Mouse (Mus musculus) CH12.LX (cell line): ENCODE measurements around the gene Hist1h2bn.

ENCODE experiments used
- CTCF ChIP-seq, 2 experiments: IDR thresholded peaks in 1 of 2; conservative IDR thresholded peaks in 1 of 2; 2 replicates each; pipeline ENCODE4 v1.5.1; 2011 to 2012; ENCODE audit warnings: low read depth in 2 of 2, low read length in 2 of 2, improper control_type of control experiment in 1 of 2, inconsistent platforms in 1 of 2, mild to moderate bottlenecking in 1 of 2, moderate library complexity in 1 of 2
- EP300 ChIP-seq: IDR thresholded peaks from 2 replicates; pipeline ENCODE4 v1.6.1; 2011; ENCODE audit warnings: low read length, improper control_type of control experiment
- MAFK ChIP-seq: IDR thresholded peaks from 2 replicates; pipeline ENCODE4 v1.6.1; 2011; ENCODE audit warnings: low read length, improper control_type of control experiment; ENCODE audit not compliant: insufficient replicate concordance
- MAX ChIP-seq: IDR thresholded peaks from 2 replicates; pipeline ENCODE4 v1.6.1; 2011; ENCODE audit warnings: low read length, improper control_type of control experiment
- MEF2A ChIP-seq: IDR thresholded peaks from 2 replicates; pipeline ENCODE4 v1.6.1; 2014; ENCODE audit warnings: low read depth, mild to moderate bottlenecking, inconsistent platforms, low read length, improper control_type of control experiment, borderline replicate concordance
- PAX5 ChIP-seq: IDR thresholded peaks from 2 replicates; pipeline ENCODE4 v1.6.1; 2012; ENCODE audit warnings: low read length, inconsistent platforms, mixed read lengths
- POLR2AphosphoS2 ChIP-seq: IDR thresholded peaks from 2 replicates; pipeline ENCODE4 v1.6.1; 2011; ENCODE audit warnings: low read depth, low read length, improper control_type of control experiment
- SMC3 ChIP-seq: IDR thresholded peaks from 2 replicates; pipeline ENCODE4 v1.6.1; 2011; ENCODE audit warnings: low read depth, low read length, improper control_type of control experiment
- UBTF ChIP-seq: IDR thresholded peaks from 2 replicates; pipeline ENCODE4 v1.6.1; 2012; ENCODE audit warnings: low read depth, mild to moderate bottlenecking, inconsistent platforms, low read length, improper control_type of control experiment, moderate library complexity
- ZC3H11A ChIP-seq: IDR thresholded peaks from 2 replicates; pipeline ENCODE4 v1.6.1; 2012; ENCODE audit warnings: low read depth, mild to moderate bottlenecking, inconsistent platforms, low read length, improper control_type of control experiment

- no peak for TF ChIP-seq MAFK
- no peak for TF ChIP-seq PAX5
- no peak for TF ChIP-seq CTCF (conservative IDR thresholded peaks at IDR 0.05 in 1 of 2, IDR thresholded peaks at IDR 0.05 in 1 of 2; ENCODE audit: low read depth in 2 of 2, low read length in 2 of 2)
- no peak for TF ChIP-seq MAX
- no peak for TF ChIP-seq UBTF
- TF ChIP-seq ZC3H11A, result no peak
- TF ChIP-seq SMC3, result no peak
- no peak for TF ChIP-seq MEF2A
- TF ChIP-seq EP300, result no peak
- no peak for TF ChIP-seq POLR2AphosphoS2
These were observed 25.9 kb upstream of the Hist1h2bn start for GRCm38 (mm10) chr13:21727948-21728572.
